Mouse (Mus musculus) liver, embryonic 11.5 days (tissue): Measurements from ENCODE around the gene Anxa1. TPM values are rescaled to one million over a fixed set of nuclear protein-coding genes. Genes with fewer than 3 reads are reported as not detected.

Experiments used
- ATAC-seq: fragments of 200-750 bp; cut with Nextera tagmentation; replicated peaks from 2 replicates; pipeline ENCODE4 v1.8.0; 2017; ENCODE audit warnings: moderate number of reproducible peaks, mild to moderate bottlenecking, moderate TSS enrichment, moderate library complexity; ENCODE audit not compliant: low FRiP score
- DNase-seq: peaks from one replicate; pipeline ENCODE4 v3.0.0-alpha.2; 2017; ENCODE audit warnings: low spot score
- H3K27ac ChIP-seq: fragments of 300-500 bp; sonication (generic); 2 replicates; pipeline ENCODE4 v1.5.1; 2014; ENCODE audit warnings: mild to moderate bottlenecking, low read depth, low read length, control low read depth
- H3K27me3 ChIP-seq: fragments of 300-500 bp; sonication (generic); replicated peaks from 2 replicates; pipeline ENCODE4 v1.6.1; 2014; ENCODE audit warnings: low read length, mixed read lengths; ENCODE audit not compliant: control insufficient read depth, insufficient read depth
- H3K36me3 ChIP-seq: fragments of 300-500 bp; sonication (generic); 2 replicates; pipeline ENCODE4 v1.6.1; 2014; ENCODE audit warnings: mild to moderate bottlenecking, low read length, moderate library complexity, mixed read lengths; ENCODE audit not compliant: control insufficient read depth, insufficient read depth
- H3K4me1 ChIP-seq: fragments of 300-500 bp; sonication (generic); replicated peaks from 2 replicates; pipeline ENCODE4 v1.6.1; 2014; ENCODE audit warnings: low read length, mixed read lengths; ENCODE audit not compliant: control insufficient read depth, insufficient read depth
- H3K4me2 ChIP-seq: fragments of 300-500 bp; sonication (generic); 2 replicates; pipeline ENCODE4 v1.6.1; 2014; ENCODE audit warnings: mild to moderate bottlenecking, control low read depth, moderate library complexity
- H3K4me3 ChIP-seq: fragments of 300-500 bp; sonication (generic); 2 replicates; pipeline ENCODE4 v1.5.1; 2014; ENCODE audit warnings: low read depth, low read length, control low read depth
- H3K9ac ChIP-seq: fragments of 300-500 bp; sonication (generic); 2 replicates; pipeline ENCODE4 v1.6.1; 2014; ENCODE audit warnings: low read depth, low read length, control low read depth
- H3K9me3 ChIP-seq: fragments of 300-500 bp; sonication (generic); 2 replicates; pipeline ENCODE4 v1.6.1; 2016; ENCODE audit warnings: low read length, inconsistent platforms, mixed read lengths; ENCODE audit not compliant: control insufficient read depth
- WGBS: fragments of 180-500 bp; shearing (Covaris S2); extraction: QIAGEN DNeasy Blood & Tissue Kit; methylation state at CpG from one replicate; pipeline ENCODE4 v1.1.7; 2014; 5-methylcytosine and 5-hydroxymethylcytosine counted together
- polyA plus RNA-seq: library from polyadenylated mRNA; unstranded; fragments of >200 nt; fragmentation: Nextera tagmentation; extraction: Ambion mirVana; gene quantifications from 2 replicates; pipeline ENCODE4 v1.2.1, GENCODE M21; 2014

Anxa1 gene
- polyA plus RNA-seq, 1 experiment from 2014 or later = 16.8 TPM

GRCm38 (mm10) chr19:20405015-20405414 lies 14.3 kb upstream of the Anxa1 start:
- H3K4me1 ChIP-seq = no peaks in the 10 kb centered on the region
- H3K9me3 ChIP-seq = no peaks in the 10 kb centered on the region
- WGBS = 77% methylated on average over 4 of the region's 4 CpGs
- H3K4me2 ChIP-seq = no peak overlapping the region
- no peaks in the 10 kb centered on the region for H3K27me3 ChIP-seq
- H3K9ac ChIP-seq = no peak overlapping the region
- no peak overlapping the region for H3K4me3 ChIP-seq
- no peak overlapping the region for H3K27ac ChIP-seq
- ATAC-seq (no peak), DNase-seq (no peak)
- H3K36me3 ChIP-seq = no peaks in the 10 kb centered on the region

- Histone ChIP-seq H3K4me3 (no peak overlapping the region), H3K4me2 (no peak overlapping the region), H3K9ac (no peak overlapping the region), H3K36me3 (no peaks in the 10 kb centered on the region), H3K27ac (no peak overlapping the region), H3K9me3 (no peaks in the 10 kb centered on the region), H3K4me1 (no peaks in the 10 kb centered on the region), H3K27me3 (no peaks in the 10 kb centered on the region)
- DNase-seq = no peak
- ATAC-seq = no peak
- WGBS = 65% methylated on average over 3 of the region's 3 CpGs
These were observed 13.0 kb upstream of the Anxa1 start for GRCm38 (mm10) chr19:20403740-20404139.

GRCm38 (mm10) chr19:20403219-20403618 lies 12.5 kb upstream of the Anxa1 start:
- Histone ChIP-seq H3K36me3 (no peaks in the 10 kb centered on the region), H3K4me2 (no peak overlapping the region), H3K27me3 (no peaks in the 10 kb centered on the region), H3K9ac (no peak overlapping the region), H3K4me1 (no peaks in the 10 kb centered on the region), H3K4me3 (no peak overlapping the region), H3K27ac (no peak overlapping the region), H3K9me3 (no peaks in the 10 kb centered on the region)
- DNase-seq (no peak), ATAC-seq (no peak)
- WGBS = 100% methylated on average over 1 of the region's 1 CpGs

GRCm38 (mm10) chr19:20402516-20403200 lies 11.9 kb upstream of the Anxa1 start:
- WGBS = 60% methylated on average over 5 of the region's 5 CpGs
- no peak for DNase-seq
- H3K4me3 ChIP-seq = no peak overlapping the region
- no peak overlapping the region for H3K27ac ChIP-seq
- no peak overlapping the region for H3K4me2 ChIP-seq
- ATAC-seq = no peak
- H3K9me3 ChIP-seq = no peaks in the 10 kb centered on the region
- H3K4me1 ChIP-seq = no peaks in the 10 kb centered on the region
- H3K27me3 ChIP-seq = no peaks in the 10 kb centered on the region
- no peaks in the 10 kb centered on the region for H3K36me3 ChIP-seq
- H3K9ac ChIP-seq = no peak overlapping the region

GRCm38 (mm10) chr19:20401961-20402360 lies 11.2 kb upstream of the Anxa1 start:
- WGBS = 74% methylated on average over 3 of the region's 3 CpGs
- Histone ChIP-seq H3K27me3 (no peaks in the 10 kb centered on the region), H3K36me3 (no peaks in the 10 kb centered on the region), H3K4me1 (no peaks in the 10 kb centered on the region), H3K9me3 (no peaks in the 10 kb centered on the region), H3K27ac (no peak overlapping the region), H3K9ac (no peak overlapping the region), H3K4me2 (no peak overlapping the region), H3K4me3 (no peak overlapping the region)
- no peak for ATAC-seq
- DNase-seq = no peak

- H3K4me2 ChIP-seq = no peak overlapping the region
- H3K9ac ChIP-seq = no peak overlapping the region
- 74% methylated on average over 4 of the region's 4 CpGs for WGBS
- H3K4me3 ChIP-seq = no peak overlapping the region
- H3K9me3 ChIP-seq = no peaks in the 10 kb centered on the region
- no peaks in the 10 kb centered on the region for H3K27me3 ChIP-seq
- DNase-seq (no peak), ATAC-seq (no peak)
- H3K36me3 ChIP-seq = no peaks in the 10 kb centered on the region
- no peak overlapping the region for H3K27ac ChIP-seq
- no peaks in the 10 kb centered on the region for H3K4me1 ChIP-seq
These were observed 8.4 kb upstream of the Anxa1 start for GRCm38 (mm10) chr19:20399187-20399586.

GRCm38 (mm10) chr19:20397092-20397491 lies 6.3 kb upstream of the Anxa1 start:
- ATAC-seq (no peak), DNase-seq (no peak)
- no peak overlapping the region for H3K4me2 ChIP-seq
- H3K9ac ChIP-seq = no peak overlapping the region
- H3K4me3 ChIP-seq = no peak overlapping the region
- H3K9me3 ChIP-seq = no peaks in the 10 kb centered on the region
- no peaks in the 10 kb centered on the region for H3K36me3 ChIP-seq
- 95% methylated on average over 1 of the region's 1 CpGs for WGBS
- H3K27me3 ChIP-seq = no peaks in the 10 kb centered on the region
- H3K4me1 ChIP-seq = no peaks in the 10 kb centered on the region
- H3K27ac ChIP-seq = no peak overlapping the region

- H3K27me3 ChIP-seq = no peaks in the 10 kb centered on the region
- H3K4me3 ChIP-seq = no peak overlapping the region
- no peak overlapping the region for H3K27ac ChIP-seq
- H3K4me1 ChIP-seq = no peaks in the 10 kb centered on the region
- no peaks in the 10 kb centered on the region for H3K9me3 ChIP-seq
- H3K36me3 ChIP-seq = no peaks in the 10 kb centered on the region
- no peak for DNase-seq
- no peak overlapping the region for H3K4me2 ChIP-seq
- no peak for ATAC-seq
- H3K9ac ChIP-seq = no peak overlapping the region
- WGBS = 62% methylated on average over 6 of the region's 6 CpGs
These were observed 3.0 kb upstream of the Anxa1 start for GRCm38 (mm10) chr19:20393556-20394274.

GRCm38 (mm10) chr19:20389723-20390122 lies 1.0 kb downstream of the Anxa1 start:
- Histone ChIP-seq H3K9ac (no peak overlapping the region), H3K27me3 (no peaks in the 10 kb centered on the region), H3K9me3 (no peaks in the 10 kb centered on the region), H3K4me1 (no peaks in the 10 kb centered on the region), H3K36me3 (no peaks in the 10 kb centered on the region), H3K4me2 (no peak overlapping the region), H3K4me3 (no peak overlapping the region), H3K27ac (no peak overlapping the region)
- 65% methylated on average over 7 of the region's 7 CpGs for WGBS
- no peak for ATAC-seq
- DNase-seq = no peak
